Mouse (Mus musculus) cerebellum, adult 2 months (tissue): Measurements from ENCODE around the gene 4931428L18Rik. TPM values are rescaled to one million over a fixed set of nuclear protein-coding genes. Genes with fewer than 3 reads are reported as not detected.

Experiments used
- DNase-seq, 2 experiments: peaks; one replicate each; pipeline ENCODE4 v3.0.0; 2021
- H3K27ac ChIP-seq: fragments of 200-500 bp; 2 replicates; pipeline ENCODE4 v1.5.1; 2012; ENCODE audit warnings: low read length, control low read depth, inconsistent platforms; ENCODE audit not compliant: insufficient read depth
- H3K27me3 ChIP-seq: fragments of 200-500 bp; 2 replicates; pipeline ENCODE4 v1.6.1; 2012; ENCODE audit warnings: inconsistent platforms, mild to moderate bottlenecking, low read length, moderate library complexity; ENCODE audit not compliant: control insufficient read depth, insufficient read depth
- H3K4me1 ChIP-seq: fragments of 200-500 bp; 2 replicates; pipeline ENCODE4 v1.6.1; 2011; ENCODE audit warnings: low read length; ENCODE audit not compliant: control insufficient read depth, insufficient read depth
- H3K4me3 ChIP-seq: fragments of 200-500 bp; replicated peaks from 2 replicates; pipeline ENCODE3; 2011; ENCODE audit warnings: mild to moderate bottlenecking, low read depth, low read length, control low read depth; ENCODE audit not compliant: insufficient read depth
- CTCF ChIP-seq: fragments of 200-500 bp; IDR thresholded peaks from 2 replicates; pipeline ENCODE4 v1.5.1; 2011; ENCODE audit warnings: low read depth, mild to moderate bottlenecking, control low read depth, low read length, moderate library complexity, borderline replicate concordance; ENCODE audit not compliant: insufficient read depth
- POLR2A ChIP-seq: fragments of 200-500 bp; IDR thresholded peaks from 2 replicates; pipeline ENCODE4 v1.6.1; 2011; ENCODE audit warnings: low read length, control low read depth, borderline replicate concordance; ENCODE audit not compliant: insufficient read depth
- WGBS: fragments of 180-500 bp; shearing (Covaris S2); methylation state at CpG from one replicate; pipeline ENCODE4 v1.1.7; 2018; 5-methylcytosine and 5-hydroxymethylcytosine counted together
- polyA plus RNA-seq: library from polyadenylated mRNA; depleted of rRNA; stranded (reverse); fragments of >200 nt; gene quantifications from 2 replicates; pipeline ENCODE4 v1.2.3, GENCODE M21; 2012

Gene 4931428L18Rik
- polyA plus RNA-seq, 1 experiment: not detected

DNA sequence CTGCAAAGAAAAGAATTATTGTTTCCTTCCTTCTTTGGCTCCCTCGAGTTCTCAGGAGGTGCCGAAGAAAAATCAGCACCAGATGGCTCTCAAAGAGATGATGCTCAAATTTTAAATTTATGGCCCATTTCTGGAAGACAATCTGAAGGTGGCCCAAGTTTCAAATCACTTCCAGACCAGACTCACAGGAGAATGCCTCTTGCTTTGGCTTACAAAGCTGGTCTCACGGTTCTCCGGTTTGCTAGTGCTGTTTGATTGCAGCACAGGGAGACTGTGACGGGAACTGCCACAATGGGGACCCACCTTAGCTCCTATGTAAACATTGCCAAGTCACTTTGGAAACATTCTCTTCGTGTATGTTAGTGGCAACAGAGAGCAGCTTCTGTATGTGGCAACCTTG lies 72.8 kb downstream of the 4931428L18Rik start:
- Histone ChIP-seq H3K27me3 (no peaks in the 10 kb centered on the region), H3K4me1 (no peaks in the 10 kb centered on the region), H3K27ac (no peak overlapping the region), H3K4me3 (no peak overlapping the region)
- 41% methylated on average over 6 of the region's 6 CpGs for WGBS
- DNase-seq: no peak
- TF ChIP-seq CTCF (no peak), POLR2A (no peak)

DNA sequence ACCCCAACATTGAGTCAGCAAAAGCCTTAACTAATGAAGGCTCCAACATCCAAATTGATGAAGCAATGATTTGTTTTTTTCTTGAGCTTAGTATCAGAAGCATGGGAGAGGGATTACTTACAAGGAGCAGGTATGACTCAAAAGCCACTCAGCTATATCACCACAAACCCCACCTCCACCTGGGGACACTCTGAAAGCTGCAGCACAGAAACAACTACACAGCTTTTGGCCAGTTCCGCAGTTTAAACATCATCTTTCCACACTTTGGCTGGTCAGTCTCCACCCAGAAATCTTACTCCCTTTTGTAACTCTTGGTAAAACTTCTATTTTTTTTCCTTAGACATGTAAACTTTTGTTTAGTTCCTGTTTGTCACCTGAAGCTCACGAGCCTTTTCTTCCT lies 78.9 kb downstream of the 4931428L18Rik start:
- H3K4me1 ChIP-seq: no peaks in the 10 kb centered on the region
- H3K4me3 ChIP-seq: no peak overlapping the region
- no peaks in the 10 kb centered on the region for H3K27me3 ChIP-seq
- no peak for TF ChIP-seq CTCF
- TF ChIP-seq POLR2A: no peak
- no peak for DNase-seq
- 85% methylated on average over 2 of the region's 2 CpGs for WGBS
- no peak overlapping the region for H3K27ac ChIP-seq

GRCm38 (mm10) chr1:31142288-31143094 lies 80.0 kb downstream of the 4931428L18Rik start:
- H3K27ac ChIP-seq: no peak overlapping the region
- H3K4me1 ChIP-seq: no peaks in the 10 kb centered on the region
- no peaks in the 10 kb centered on the region for H3K27me3 ChIP-seq
- H3K4me3 ChIP-seq: no peak overlapping the region
- WGBS: 24% methylated on average over 8 of the region's 8 CpGs
- TF ChIP-seq POLR2A (no peak), CTCF (no peak)
- no peak for DNase-seq

GRCm38 (mm10) chr1:31138387-31138786 lies 84.1 kb downstream of the 4931428L18Rik start:
- no peak for TF ChIP-seq POLR2A
- TF ChIP-seq CTCF: no peak
- H3K27me3 ChIP-seq: no peaks in the 10 kb centered on the region
- no peak overlapping the region for H3K4me3 ChIP-seq
- 69% methylated on average over 3 of the region's 3 CpGs for WGBS
- H3K27ac ChIP-seq: no peak overlapping the region
- no peaks in the 10 kb centered on the region for H3K4me1 ChIP-seq
- no peak for DNase-seq

- no peaks in the 10 kb centered on the region for H3K4me1 ChIP-seq
- WGBS: 62% methylated on average over 4 of the region's 4 CpGs
- H3K27ac ChIP-seq: no peak overlapping the region
- DNase-seq: no peak
- no peaks in the 10 kb centered on the region for H3K27me3 ChIP-seq
- no peak overlapping the region for H3K4me3 ChIP-seq
- TF ChIP-seq POLR2A (no peak), CTCF (no peak)
Measured at GRCm38 (mm10) chr1:31113466-31113865, 109.0 kb downstream of the 4931428L18Rik start.

DNA sequence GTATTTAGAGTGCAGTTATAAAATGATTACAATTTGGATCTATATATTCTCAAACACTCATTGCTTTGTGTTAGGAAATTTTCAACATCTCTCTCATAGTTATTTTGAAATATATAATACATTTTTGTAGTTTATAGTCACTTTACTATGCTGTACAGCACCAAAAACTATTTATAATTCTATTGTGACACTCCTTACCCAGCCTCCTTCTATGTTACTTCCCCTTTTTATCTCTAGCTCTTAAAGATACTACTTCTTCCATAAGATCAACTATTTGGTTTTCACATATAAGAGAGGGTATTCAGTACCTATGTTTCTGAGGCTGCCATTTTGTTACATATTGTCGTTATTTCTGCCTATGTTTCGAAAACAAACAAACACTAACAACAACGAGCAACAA lies 114.5 kb downstream of the 4931428L18Rik start:
- no peak for DNase-seq
- no peaks in the 10 kb centered on the region for H3K27me3 ChIP-seq
- 90% methylated on average over 3 of the region's 3 CpGs for WGBS
- TF ChIP-seq POLR2A: no peak
- TF ChIP-seq CTCF: no peak
- H3K4me3 ChIP-seq: no peak overlapping the region
- H3K27ac ChIP-seq: no peak overlapping the region
- no peaks in the 10 kb centered on the region for H3K4me1 ChIP-seq

GRCm38 (mm10) chr1:31102863-31103657 lies 119.4 kb downstream of the 4931428L18Rik start:
- DNase-seq: peak; percentile 11 to 21
- TF ChIP-seq CTCF (no peak), POLR2A (no peak)
- 22% methylated on average over 12 of the region's 12 CpGs for WGBS
- Histone ChIP-seq H3K4me3 (no peak overlapping the region), H3K4me1 (peaks cover 3% of the 10 kb centered on the region; the same call in 1 of the 2 replicates), H3K27ac (no peak overlapping the region), H3K27me3 (no peaks in the 10 kb centered on the region)
